Mouse (Mus musculus) hindbrain, embryonic 12.5 days (tissue): ENCODE data around the gene Trarg1. TPM values are rescaled to one million over a fixed set of nuclear protein-coding genes. Genes with fewer than 3 reads are reported as not detected.
A peak's percentile ranks its signal among the peaks of the same experiment; 100 is the strongest.
"Not testable (repeated sequence)": the region's sequence is repeated elsewhere in the genome, so short reads cannot be mapped to it uniquely, and the experiment has no call there.

ENCODE experiments used
- ATAC-seq: fragments of 200-750 bp; cut with Nextera tagmentation; 2 replicates; pipeline ENCODE4 v1.8.0; 2017; ENCODE audit warnings: moderate TSS enrichment; ENCODE audit not compliant: low FRiP score
- H3K27ac ChIP-seq: fragments of 300-500 bp; sonication (generic); 2 replicates; pipeline ENCODE4 v1.5.1; 2016; ENCODE audit warnings: mild to moderate bottlenecking
- H3K27me3 ChIP-seq: fragments of 300-500 bp; sonication (generic); 2 replicates; pipeline ENCODE4 v1.6.1; 2016; ENCODE audit warnings: mild to moderate bottlenecking
- H3K36me3 ChIP-seq: fragments of 300-500 bp; sonication (generic); 2 replicates; pipeline ENCODE4 v1.6.1; 2016; ENCODE audit warnings: mild to moderate bottlenecking
- H3K4me1 ChIP-seq: fragments of 300-500 bp; sonication (generic); 2 replicates; pipeline ENCODE4 v1.6.1; 2016
- H3K4me2 ChIP-seq: fragments of 300-500 bp; sonication (generic); replicated peaks from 2 replicates; pipeline ENCODE4 v1.6.1; 2016; ENCODE audit warnings: mild to moderate bottlenecking
- H3K4me3 ChIP-seq: fragments of 300-500 bp; sonication (generic); 2 replicates; pipeline ENCODE4 v1.5.1; 2016; ENCODE audit warnings: mild to moderate bottlenecking
- H3K9ac ChIP-seq: fragments of 300-500 bp; sonication (generic); 2 replicates; pipeline ENCODE4 v1.6.1; 2016; ENCODE audit warnings: mild to moderate bottlenecking, moderate library complexity
- H3K9me3 ChIP-seq: fragments of 300-500 bp; sonication (generic); replicated peaks from 2 replicates; pipeline ENCODE4 v1.6.1; 2016; ENCODE audit warnings: mild to moderate bottlenecking
- WGBS: fragments of 180-500 bp; shearing (Covaris S2); methylation state at CpG from one replicate; pipeline ENCODE4 v1.1.7; 2016; 5-methylcytosine and 5-hydroxymethylcytosine counted together
- polyA plus RNA-seq: library from polyadenylated mRNA; unstranded; fragments of >200 nt; fragmentation: Nextera tagmentation; extraction: Ambion mirVana; gene quantifications from 2 replicates; pipeline ENCODE4 v1.2.1, GENCODE M21; 2016

Trarg1 gene
- 0.10 and 0.40 TPM in 2 replicates for polyA plus RNA-seq

- H3K36me3 ChIP-seq, ATAC-seq, H3K4me3 ChIP-seq, H3K9ac ChIP-seq, H3K9me3 ChIP-seq, H3K4me2 ChIP-seq, H3K4me1 ChIP-seq, H3K27ac ChIP-seq: not testable (repeated sequence)
- 54% methylated on average over 7 of the region's 8 CpGs for WGBS
- H3K27me3 ChIP-seq: peaks cover 31% of the 10 kb centered on the region
Measured at GRCm38 (mm10) chr11:76679508-76679907, at the start of gene Trarg1. Trarg1 (plus strand) TSS chr11:76679808.

- H3K9me3 ChIP-seq: no peaks in the 10 kb centered on the region
- no peaks in the 10 kb centered on the region for H3K4me1 ChIP-seq
- 40% methylated on average over 2 of the region's 2 CpGs for WGBS
- H3K36me3 ChIP-seq: no peaks in the 10 kb centered on the region
- no peaks in the 10 kb centered on the region for H3K27me3 ChIP-seq
- H3K27ac ChIP-seq: no peak overlapping the region
- no peak overlapping the region for H3K4me3 ChIP-seq
- no peak overlapping the region for H3K9ac ChIP-seq
- ATAC-seq: no peak
- no peak overlapping the region for H3K4me2 ChIP-seq
Measured at GRCm38 (mm10) chr11:76630023-76630422, 49.6 kb upstream of the Trarg1 start.

GRCm38 (mm10) chr11:76630487-76630886 is 49.1 kb upstream of the Trarg1 start:
- ATAC-seq: no peak
- no peak overlapping the region for H3K27ac ChIP-seq
- H3K4me2 ChIP-seq: no peak overlapping the region
- no peak overlapping the region for H3K9ac ChIP-seq
- no peaks in the 10 kb centered on the region for H3K27me3 ChIP-seq
- no peaks in the 10 kb centered on the region for H3K36me3 ChIP-seq
- no peaks in the 10 kb centered on the region for H3K9me3 ChIP-seq
- H3K4me1 ChIP-seq: no peaks in the 10 kb centered on the region
- WGBS: 80% methylated on average over 5 of the region's 5 CpGs
- H3K4me3 ChIP-seq: no peak overlapping the region

GRCm38 (mm10) chr11:76639269-76639985 is 40.2 kb upstream of the Trarg1 start:
- H3K4me1 ChIP-seq: 0 out of 2 replicates have a peak, but pooled peaks cover 8% of the 10 kb centered on the region
- 74% methylated on average over 17 of the region's 17 CpGs for WGBS

GRCm38 (mm10) chr11:76640231-76640630 is 39.4 kb upstream of the Trarg1 start:
- no peaks in the 10 kb centered on the region for H3K27me3 ChIP-seq
- no peaks in the 10 kb centered on the region for H3K9me3 ChIP-seq
- 73% methylated on average over 4 of the region's 4 CpGs for WGBS
- no peaks in the 10 kb centered on the region for H3K36me3 ChIP-seq
- H3K9ac ChIP-seq: no peak overlapping the region
- no peak for ATAC-seq
- H3K4me3 ChIP-seq: no peak overlapping the region
- peaks cover 16% of the 10 kb centered on the region for H3K4me1 ChIP-seq
- no peak overlapping the region for H3K4me2 ChIP-seq
- H3K27ac ChIP-seq: no peak overlapping the region

More at GRCm38 (mm10) chr11:76639269-76639985, 40.2 kb upstream of the Trarg1 start:
- Histone ChIP-seq H3K4me2 (no peak overlapping the region), H3K36me3 (no peaks in the 10 kb centered on the region), H3K27ac (0 out of 2 replicates have a peak overlapping the region, but pooled peaks have one; percentile 30), H3K27me3 (no peaks in the 10 kb centered on the region), H3K9ac (no peak overlapping the region), H3K9me3 (no peaks in the 10 kb centered on the region), H3K4me3 (no peak overlapping the region)
- no peak for ATAC-seq

GRCm38 (mm10) chr11:76644257-76644656 is 35.4 kb upstream of the Trarg1 start:
- Histone ChIP-seq H3K27ac (peak overlapping the region; percentile 85), H3K4me3 (no peak overlapping the region), H3K27me3 (no peaks in the 10 kb centered on the region), H3K4me2 (no peak overlapping the region), H3K9ac (no peak overlapping the region), H3K9me3 (no peaks in the 10 kb centered on the region), H3K4me1 (peaks cover 36% of the 10 kb centered on the region), H3K36me3 (no peaks in the 10 kb centered on the region)
- peak; percentile 51; the same call in 1 of the 2 replicates for ATAC-seq
- WGBS: 33% methylated on average over 6 of the region's 6 CpGs

- peak overlapping the region; percentile 52; the same call in 1 of the 2 replicates for H3K4me2 ChIP-seq
- H3K9ac ChIP-seq: no peak overlapping the region
Measured at GRCm38 (mm10) chr11:76645036-76645435, 34.6 kb upstream of the Trarg1 start.

GRCm38 (mm10) chr11:76645955-76646354 is 33.7 kb upstream of the Trarg1 start:
- peak; percentile 51 for ATAC-seq
- H3K4me2 ChIP-seq: peak overlapping the region; percentile 52
- no peak overlapping the region for H3K9ac ChIP-seq
- peak overlapping the region; percentile 19 for H3K4me3 ChIP-seq
- no peaks in the 10 kb centered on the region for H3K36me3 ChIP-seq
- no peaks in the 10 kb centered on the region for H3K27me3 ChIP-seq
- peak overlapping the region; percentile 85 for H3K27ac ChIP-seq
- no peaks in the 10 kb centered on the region for H3K9me3 ChIP-seq
- WGBS: under 1% methylated on average over 19 of the region's 19 CpGs
- peaks cover 34% of the 10 kb centered on the region for H3K4me1 ChIP-seq

More at GRCm38 (mm10) chr11:76645036-76645435, 34.6 kb upstream of the Trarg1 start:
- no peaks in the 10 kb centered on the region for H3K27me3 ChIP-seq
- H3K36me3 ChIP-seq: no peaks in the 10 kb centered on the region
- WGBS: 67% methylated on average over 9 of the region's 9 CpGs
- no peaks in the 10 kb centered on the region for H3K9me3 ChIP-seq
- H3K4me1 ChIP-seq: peaks cover 34% of the 10 kb centered on the region
- ATAC-seq: no peak
- H3K4me3 ChIP-seq: no peak overlapping the region
- peak overlapping the region; percentile 85 for H3K27ac ChIP-seq

GRCm38 (mm10) chr11:76647062-76647461 is 32.5 kb upstream of the Trarg1 start:
- Histone ChIP-seq H3K4me3 (peak overlapping the region; percentile 3; the same call in 1 of the 2 replicates), H3K27ac (peak overlapping the region; percentile 70), H3K36me3 (no peaks in the 10 kb centered on the region), H3K9me3 (no peaks in the 10 kb centered on the region), H3K4me2 (peak overlapping the region; percentile 43), H3K4me1 (peaks cover 34% of the 10 kb centered on the region), H3K9ac (no peak overlapping the region), H3K27me3 (no peaks in the 10 kb centered on the region)
- ATAC-seq: peak; percentile 41; the same call in 1 of the 2 replicates
- WGBS: under 1% methylated on average over 7 of the region's 7 CpGs

- Histone ChIP-seq H3K4me1 (peaks cover 34% of the 10 kb centered on the region), H3K27me3 (no peaks in the 10 kb centered on the region), H3K27ac (peak overlapping the region; percentile 70), H3K36me3 (no peaks in the 10 kb centered on the region), H3K9ac (no peak overlapping the region), H3K4me3 (peak overlapping the region; percentile 3; the same call in 1 of the 2 replicates), H3K4me2 (peak overlapping the region; percentile 43), H3K9me3 (no peaks in the 10 kb centered on the region)
- 9% methylated on average over 9 of the region's 9 CpGs for WGBS
- ATAC-seq: 0 out of 2 replicates have a peak, but pooled peaks have one; percentile 29
Measured at GRCm38 (mm10) chr11:76647500-76647899, 32.1 kb upstream of the Trarg1 start.

GRCm38 (mm10) chr11:76650862-76651560 is 28.6 kb upstream of the Trarg1 start:
- Histone ChIP-seq H3K9ac (no peak overlapping the region), H3K4me2 (no peak overlapping the region), H3K27ac (no peak overlapping the region), H3K36me3 (no peaks in the 10 kb centered on the region), H3K9me3 (no peaks in the 10 kb centered on the region), H3K4me1 (peaks cover 17% of the 10 kb centered on the region), H3K27me3 (no peaks in the 10 kb centered on the region; the same call in 1 of the 2 replicates), H3K4me3 (no peak overlapping the region)
- WGBS: 58% methylated on average over 14 of the region's 14 CpGs
- no peak for ATAC-seq

GRCm38 (mm10) chr11:76652838-76653334 is 26.7 kb upstream of the Trarg1 start:
- 57% methylated on average over 3 of the region's 3 CpGs for WGBS
- Histone ChIP-seq H3K27ac (peak overlapping the region; percentile 48; the same call in 1 of the 2 replicates), H3K27me3 (no peaks in the 10 kb centered on the region; the same call in 1 of the 2 replicates), H3K4me2 (no peak overlapping the region), H3K9ac (no peak overlapping the region), H3K4me3 (no peak overlapping the region), H3K36me3 (no peaks in the 10 kb centered on the region), H3K9me3 (no peaks in the 10 kb centered on the region), H3K4me1 (0 out of 2 replicates have a peak, but pooled peaks cover 3% of the 10 kb centered on the region)
- ATAC-seq: no peak
